Mouse (Mus musculus) embryonic fibroblast, embryonic 13.5 days (primary cell): ENCODE measurements around the gene Iqsec1.

Experiments used
- CTCF ChIP-seq: IDR thresholded peaks from 2 replicates; pipeline ENCODE4 v1.5.1; 2011; ENCODE audit warnings: mild to moderate bottlenecking, control low read depth, low read length, moderate library complexity, borderline replicate concordance; ENCODE audit not compliant: insufficient read depth
- POLR2A ChIP-seq: IDR thresholded peaks from 2 replicates; pipeline ENCODE4 v1.6.1; 2011; ENCODE audit warnings: low read depth, mild to moderate bottlenecking, control low read depth, low read length, moderate library complexity

- TF ChIP-seq CTCF (no peak), POLR2A (no peak)
These were observed 233.4 kb downstream of the Iqsec1 start for GRCm38 (mm10) chr6:90754927-90755612.
